Mouse (Mus musculus) G1E (cell line): ENCODE results near the gene Myh7b. TPM values are rescaled to one million over a fixed set of nuclear protein-coding genes. Genes with fewer than 3 reads are reported as not detected.

Experiments used
- ATAC-seq: 2 replicates; pipeline ENCODE4 v1.8.0; 2016; ENCODE audit warnings: mild to moderate bottlenecking; ENCODE audit not compliant: insufficient number of reproducible peaks, poor library complexity, low FRiP score, severe bottlenecking; ENCODE audit errors: extremely low read depth
- DNase-seq: peaks from one replicate; pipeline ENCODE4 v3.0.0; 2012; ENCODE audit warnings: low spot score
- H3K27me3 ChIP-seq: 2 replicates; pipeline ENCODE4 v1.6.1; 2012; ENCODE audit warnings: mild to moderate bottlenecking, low read length, inconsistent platforms; ENCODE audit not compliant: insufficient read depth
- H3K36me3 ChIP-seq: replicated peaks from 2 replicates; pipeline ENCODE3; 2012; ENCODE audit warnings: mild to moderate bottlenecking, inconsistent platforms
- H3K4me1 ChIP-seq: 2 replicates; pipeline ENCODE4 v1.6.1; 2012; ENCODE audit warnings: low read depth, low read length, inconsistent platforms, mixed read lengths; ENCODE audit not compliant: insufficient read depth
- H3K4me3 ChIP-seq: 2 replicates; pipeline ENCODE4 v1.5.1; 2012; ENCODE audit warnings: low read depth, mild to moderate bottlenecking, inconsistent platforms, low read length, moderate library complexity, mixed read lengths
- H3K9me3 ChIP-seq: replicated peaks from 2 replicates; pipeline ENCODE4 v1.6.1; 2012; ENCODE audit warnings: inconsistent platforms
- CTCF ChIP-seq: IDR thresholded peaks from 2 replicates; pipeline ENCODE4 v1.5.1; 2012; ENCODE audit warnings: low read depth, low read length, inconsistent platforms, mixed read lengths
- GATA1 ChIP-seq: IDR thresholded peaks from 2 replicates; pipeline ENCODE4 v1.6.1; 2012; ENCODE audit warnings: borderline replicate concordance, low read length, inconsistent platforms, mixed read lengths
- GATA2 ChIP-seq: IDR thresholded peaks from 2 replicates; pipeline ENCODE4 v1.6.1; 2012; ENCODE audit warnings: low read depth, low read length, inconsistent platforms, borderline replicate concordance
- POLR2AphosphoS5 ChIP-seq: IDR thresholded peaks from 2 replicates; pipeline ENCODE4 v1.6.1; 2012; ENCODE audit warnings: low read depth, low read length, inconsistent platforms; ENCODE audit not compliant: insufficient replicate concordance
- TAL1 ChIP-seq: conservative IDR thresholded peaks from 2 replicates; pipeline ENCODE4 v1.6.1; 2012; ENCODE audit warnings: low read depth, low read length, inconsistent platforms, mixed read lengths
- polyA plus RNA-seq: library from polyadenylated mRNA; stranded (reverse); fragments of >175 nt; gene quantifications from 2 replicates; pipeline ENCODE4 v1.2.3, GENCODE M21; 2012
- total RNA-seq, 2 experiments: library from RNA; stranded (forward) in 1 of 2; stranded (reverse) in 1 of 2; fragments of 200-1000 nt in 1 of 2; fragments of >200 nt in 1 of 2; fragmentation: Nextera tagmentation in 1 of 2; gene quantifications; 2 replicates each; pipeline ENCODE4 v1.2.3; 2014 to 2017

The Myh7b gene
- total and polyA plus RNA-seq, 3 experiments: 1.7 to 8.3 (median 2.3) TPM

DNA sequence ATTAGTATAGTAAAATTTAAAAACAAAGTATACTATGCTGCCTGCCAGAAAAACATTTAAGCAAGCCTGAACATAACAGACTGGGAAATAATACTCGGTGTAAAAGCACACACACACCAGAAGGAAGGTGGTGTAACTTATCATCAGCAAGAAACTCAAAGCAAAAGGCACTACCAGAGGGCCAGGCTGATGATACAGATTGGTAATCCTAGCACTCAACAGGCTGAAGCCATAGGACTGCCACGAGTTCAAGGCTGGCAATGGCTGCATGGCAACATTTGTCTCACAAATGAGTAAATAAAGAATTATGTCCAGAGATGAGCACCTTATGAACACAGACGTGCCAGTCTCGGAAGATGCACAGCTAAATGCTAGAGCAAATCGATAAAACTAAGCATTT, 72.8 kb downstream of the Myh7b start:
- Histone ChIP-seq H3K9me3 (no peaks in the 10 kb centered on the region), H3K36me3 (peaks cover 38% of the 10 kb centered on the region), H3K4me3 (no peak overlapping the region), H3K4me1 (peaks cover 48% of the 10 kb centered on the region), H3K27me3 (no peaks in the 10 kb centered on the region)
- ATAC-seq: no peak
- DNase-seq: no peak
- TF ChIP-seq TAL1 (no peak), GATA2 (no peak), CTCF (no peak), POLR2AphosphoS5 (no peak), GATA1 (no peak)

Other genes with a start within 250 kb of the Myh7b start
- gene Trp53inp2, start 230.2 kb upstream of the Myh7b start, total RNA-seq (2014; fragmentation: Nextera tagmentation): 6.2 and 8.6 TPM in 2 replicates
- 3.3 and 4.4 TPM in 2 replicates for gene Trp53inp2, start 230.2 kb upstream of the Myh7b start, total RNA-seq (2017)
- 2.3 and 2.8 TPM in 2 replicates for gene Trp53inp2, start 230.2 kb upstream of the Myh7b start, polyA plus RNA-seq
- gene Ncoa6, start 137.3 kb upstream of the Myh7b start, total RNA-seq (2014; fragmentation: Nextera tagmentation): 89.8 and 99.2 TPM in 2 replicates
- gene Ncoa6, start 137.3 kb upstream of the Myh7b start, total RNA-seq (2017): 15.0 and 15.7 TPM in 2 replicates
- gene Ncoa6, start 137.3 kb upstream of the Myh7b start, polyA plus RNA-seq: 47.3 and 48.8 TPM in 2 replicates
- 56.9 and 66.9 TPM in 2 replicates for gene Acss2, start 93.3 kb upstream of the Myh7b start, total RNA-seq (2014; fragmentation: Nextera tagmentation)
- gene Acss2, start 93.3 kb upstream of the Myh7b start, total RNA-seq (2017): 69.8 and 78.6 TPM in 2 replicates
- gene Acss2, start 93.3 kb upstream of the Myh7b start, polyA plus RNA-seq: 32.9 and 42.0 TPM in 2 replicates
- not detected in 2 replicates for gene Ggt7, start 93.0 kb upstream of the Myh7b start, total RNA-seq (2014; fragmentation: Nextera tagmentation)
- gene Ggt7, start 93.0 kb upstream of the Myh7b start, total RNA-seq (2017): not detected in 2 replicates
- not detected in 2 replicates for gene Ggt7, start 93.0 kb upstream of the Myh7b start, polyA plus RNA-seq
- gene Gss, start 18.4 kb upstream of the Myh7b start, total RNA-seq (2014; fragmentation: Nextera tagmentation): 7.3 and 10.6 TPM in 2 replicates
- gene Gss, start 18.4 kb upstream of the Myh7b start, total RNA-seq (2017): 22.0 and 25.7 TPM in 2 replicates
- 14.6 and 16.5 TPM in 2 replicates for gene Gss, start 18.4 kb upstream of the Myh7b start, polyA plus RNA-seq
- 104 and 110 TPM in 2 replicates for gene Trpc4ap, start 81.2 kb downstream of the Myh7b start, total RNA-seq (2014; fragmentation: Nextera tagmentation)
- gene Trpc4ap, start 81.2 kb downstream of the Myh7b start, total RNA-seq (2017): 57.4 and 60.9 TPM in 2 replicates
- gene Trpc4ap, start 81.2 kb downstream of the Myh7b start, polyA plus RNA-seq: 80.5 and 82.2 TPM in 2 replicates
- 36.9 and 42.3 TPM in 2 replicates for gene Edem2, start 118.3 kb downstream of the Myh7b start, total RNA-seq (2014; fragmentation: Nextera tagmentation)
- gene Edem2, start 118.3 kb downstream of the Myh7b start, total RNA-seq (2017): 33.8 and 36.8 TPM in 2 replicates
- 38.3 and 48.3 TPM in 2 replicates for gene Edem2, start 118.3 kb downstream of the Myh7b start, polyA plus RNA-seq
- gene Gm17581, start 124.7 kb downstream of the Myh7b start, total RNA-seq (2014; fragmentation: Nextera tagmentation): not detected in 2 replicates
- not detected in 2 replicates for gene Gm17581, start 124.7 kb downstream of the Myh7b start, total RNA-seq (2017)
- gene Gm17581, start 124.7 kb downstream of the Myh7b start, polyA plus RNA-seq: not detected in 2 replicates
- gene Procr, start 139.9 kb downstream of the Myh7b start, total RNA-seq (2014; fragmentation: Nextera tagmentation): not detected in 2 replicates
- gene Procr, start 139.9 kb downstream of the Myh7b start, total RNA-seq (2017): 0.12 and 1.5 TPM in 2 replicates
- 0.07 and 0.15 TPM in 2 replicates for gene Procr, start 139.9 kb downstream of the Myh7b start, polyA plus RNA-seq
- gene Mmp24, start 164.1 kb downstream of the Myh7b start, total RNA-seq (2014; fragmentation: Nextera tagmentation): not detected in 2 replicates
- gene Mmp24, start 164.1 kb downstream of the Myh7b start, total RNA-seq (2017): 0.05 and 0.12 TPM in 2 replicates
- not detected in 2 replicates for gene Mmp24, start 164.1 kb downstream of the Myh7b start, polyA plus RNA-seq
- 9.2 and 12.8 TPM in 2 replicates for gene BC029722, start 208.2 kb downstream of the Myh7b start, total RNA-seq (2014; fragmentation: Nextera tagmentation)
- 19.0 and 20.4 TPM in 2 replicates for gene BC029722, start 208.2 kb downstream of the Myh7b start, total RNA-seq (2017)
- gene BC029722, start 208.2 kb downstream of the Myh7b start, polyA plus RNA-seq: 36.3 and 45.0 TPM in 2 replicates
- gene Eif6, start 215.7 kb downstream of the Myh7b start, total RNA-seq (2014; fragmentation: Nextera tagmentation): 261 and 324 TPM in 2 replicates
- 91.5 and 148 TPM in 2 replicates for gene Eif6, start 215.7 kb downstream of the Myh7b start, total RNA-seq (2017)
- 251 and 369 TPM in 2 replicates for gene Eif6, start 215.7 kb downstream of the Myh7b start, polyA plus RNA-seq
- not detected in 2 replicates for gene Fam83c, start 223.6 kb downstream of the Myh7b start, total RNA-seq (2014; fragmentation: Nextera tagmentation)
- gene Fam83c, start 223.6 kb downstream of the Myh7b start, total RNA-seq (2017): 0.22 TPM in 1 of 2 replicates, not detected in the other
- not detected in 2 replicates for gene Fam83c, start 223.6 kb downstream of the Myh7b start, polyA plus RNA-seq